Mouse (Mus musculus): ENCODE results near the gene Rtkn2.

Gene Rtkn2

GRCm38 (mm10) chr10:67996171-67996570 is 16.8 kb downstream of the Rtkn2 start:
- DNase-seq (ENCODE audit: low spot score in 2 of 2), result no peak

GRCm38 (mm10) chr10:67998116-67998635 is 18.8 kb downstream of the Rtkn2 start:
- no peak for DNase-seq (ENCODE audit: low spot score in 2 of 2)

- no peak for DNase-seq (ENCODE audit: low spot score in 2 of 2)
Observed at GRCm38 (mm10) chr10:67999170-67999569, 19.8 kb downstream of the Rtkn2 start.

GRCm38 (mm10) chr10:68001456-68001855 is 22.1 kb downstream of the Rtkn2 start:
- no peak for DNase-seq (ENCODE audit: low spot score in 2 of 2)

- no peak for DNase-seq (ENCODE audit: low spot score in 2 of 2)
Observed at GRCm38 (mm10) chr10:68003651-68004422, 24.5 kb downstream of the Rtkn2 start.

- no peak for DNase-seq (ENCODE audit: low spot score in 2 of 2)
Observed at GRCm38 (mm10) chr10:68005404-68005803, 26.0 kb downstream of the Rtkn2 start.

GRCm38 (mm10) chr10:68006491-68006890 is 27.1 kb downstream of the Rtkn2 start:
- DNase-seq (ENCODE audit: low spot score in 2 of 2), result no peak

- no peak for DNase-seq (ENCODE audit: low spot score in 2 of 2)
Observed at GRCm38 (mm10) chr10:68007103-68007502, 27.7 kb downstream of the Rtkn2 start.

GRCm38 (mm10) chr10:68008198-68008955 is 29.0 kb downstream of the Rtkn2 start:
- DNase-seq (ENCODE audit: low spot score in 2 of 2), result no peak

- no peak for DNase-seq (ENCODE audit: low spot score in 2 of 2)
Observed at GRCm38 (mm10) chr10:68009301-68009700, 29.9 kb downstream of the Rtkn2 start.

- no peak for DNase-seq (ENCODE audit: low spot score in 2 of 2)
Observed at GRCm38 (mm10) chr10:68009867-68010266, 30.5 kb downstream of the Rtkn2 start.

- DNase-seq (ENCODE audit: low spot score in 2 of 2), result no peak
Observed at GRCm38 (mm10) chr10:68013137-68013536, 33.8 kb downstream of the Rtkn2 start.

GRCm38 (mm10) chr10:68020755-68021154 is 41.4 kb downstream of the Rtkn2 start:
- no peak for DNase-seq (ENCODE audit: low spot score in 2 of 2)

GRCm38 (mm10) chr10:68025660-68026059 is 46.3 kb downstream of the Rtkn2 start:
- no peak for DNase-seq (ENCODE audit: low spot score in 2 of 2)

GRCm38 (mm10) chr10:68028327-68029080 is 49.1 kb downstream of the Rtkn2 start:
- no peak for DNase-seq (ENCODE audit: low spot score in 2 of 2)

GRCm38 (mm10) chr10:68029081-68029626 is 49.8 kb downstream of the Rtkn2 start:
- no peak for DNase-seq (ENCODE audit: low spot score in 2 of 2)

- no peak for DNase-seq (ENCODE audit: low spot score in 2 of 2)
Observed at GRCm38 (mm10) chr10:68030027-68030426, 50.7 kb downstream of the Rtkn2 start.

GRCm38 (mm10) chr10:68035707-68036367 is 56.5 kb downstream of the Rtkn2 start:
- DNase-seq (ENCODE audit: low spot score in 2 of 2), result no peak

GRCm38 (mm10) chr10:68036368-68036980 is 57.1 kb downstream of the Rtkn2 start:
- no peak for DNase-seq (ENCODE audit: low spot score in 2 of 2)

GRCm38 (mm10) chr10:68038997-68039624 is 59.7 kb downstream of the Rtkn2 start:
- no peak for DNase-seq (ENCODE audit: low spot score in 2 of 2)
